ENCODE assay signal across 27 mouse cellular contexts in the genomic region with DNA sequence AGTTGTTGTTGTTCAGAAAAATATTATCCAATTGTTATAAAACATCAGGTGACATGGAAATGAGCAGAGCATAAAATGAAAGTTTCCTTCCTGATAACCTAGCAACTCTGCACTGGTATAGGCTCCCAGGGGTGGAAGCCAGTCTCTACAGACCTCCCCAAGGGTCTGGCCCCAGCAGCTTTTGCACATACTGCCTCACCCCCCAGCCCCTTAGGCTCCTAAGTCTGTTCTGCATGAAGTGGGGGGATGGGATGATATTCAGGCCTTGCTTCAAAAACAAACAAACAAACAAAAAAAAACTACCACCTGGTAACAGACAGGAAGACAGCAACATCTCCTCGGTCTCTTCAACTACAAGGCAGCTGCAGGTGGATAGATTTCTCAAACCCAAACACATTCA. TPM values are rescaled to one million over a fixed set of nuclear protein-coding genes. Genes with fewer than 3 reads are reported as not detected.
A peak's percentile ranks its signal among the peaks of the same experiment; 100 is the strongest.
DNase-seq lines count a peak whose midpoint lies in the region; TF ChIP-seq lines count a peak whose summit lies in the region.
"Had no signal": no experiment of that assay in that cellular context is flagged by ENCODE, and none has a peak within 500 bp of the region (broad histone marks: within the 10 kb centered on the region; RNA-seq: fewer than 3 reads in every experiment).

No protein-coding gene starts in this region.

- H3K4me3 ChIP-seq in testis, adult 2 months (ENCODE audit: control insufficient read depth, low read depth, low read length), result peak overlapping the region; percentile 46
- no peak overlapping the region for H3K4me3 ChIP-seq in forebrain, embryonic 10.5 days
- H3K4me3 ChIP-seq: embryonic facial prominence, embryonic 13.5 days; embryonic facial prominence, embryonic 15.5 days; erythroblast, embryonic 14.5 days; forebrain, embryonic 13.5 days; forebrain, embryonic 15.5 days had no signal

- H3K27ac ChIP-seq in testis, adult 2 months (ENCODE audit: control insufficient read depth, insufficient read depth, low read depth, low read length), result no peak overlapping the region
- H3K27ac ChIP-seq in forebrain, embryonic 10.5 days, result no peak overlapping the region
- H3K27ac ChIP-seq: embryonic facial prominence, embryonic 13.5 days; embryonic facial prominence, embryonic 15.5 days; forebrain, embryonic 13.5 days; forebrain, embryonic 15.5 days had no signal

- no peak for TF ChIP-seq POLR2A in testis, adult 2 months (IDR thresholded peaks at IDR 0.05; ENCODE audit: control insufficient read depth, low read depth, low read length)

- H3K9me3 ChIP-seq in forebrain, embryonic 10.5 days, result no peaks in the 10 kb centered on the region
- H3K9me3 ChIP-seq: embryonic facial prominence, embryonic 13.5 days; embryonic facial prominence, embryonic 15.5 days; forebrain, embryonic 13.5 days; forebrain, embryonic 15.5 days; G1E had no signal

- H3K27me3 ChIP-seq in testis, adult 2 months (ENCODE audit: control insufficient read depth, insufficient read depth, low read length), result no peaks in the 10 kb centered on the region
- no peaks in the 10 kb centered on the region for H3K27me3 ChIP-seq in forebrain, embryonic 10.5 days (ENCODE audit: poor library complexity, severe bottlenecking)
- H3K27me3 ChIP-seq: embryonic facial prominence, embryonic 15.5 days; forebrain, embryonic 13.5 days; forebrain, embryonic 15.5 days had no signal

- no peaks in the 10 kb centered on the region for H3K4me1 ChIP-seq in testis, adult 2 months (ENCODE audit: control insufficient read depth, insufficient read depth, low read length)
- H3K4me1 ChIP-seq in forebrain, embryonic 10.5 days, result no peaks in the 10 kb centered on the region
- H3K4me1 ChIP-seq: forebrain, embryonic 13.5 days; forebrain, embryonic 15.5 days had no signal

- DNase-seq in testis, postnatal 14 days (ENCODE audit: low spot score), result no peak
- DNase-seq in thymus, postnatal 10 days (ENCODE audit: low spot score in 2 of 2), result peak; percentile 40 to 47
- DNase-seq in thymus, postnatal 0 days (ENCODE audit: low spot score), result no peak
- DNase-seq in thymus, postnatal 4 days, result peak; percentile 54
- no peak for DNase-seq in forebrain, embryonic 10.5 days (ENCODE audit: extremely low spot score, low spot score)
- DNase-seq: adrenal gland, adult 8-10 months; adrenal gland, postnatal 14 days; adrenal gland, postnatal 36 days; B cell, adult 2 months; cerebellum, adult 11-12 months; cerebellum, adult 2 months; cerebellum, adult 9-10 months; cerebellum, postnatal 10 days; cerebellum, postnatal 25 days; embryo, embryonic 11 days; forebrain, postnatal 0 days had no signal

- 86% methylated on average over 1 of the region's 1 CpGs for WGBS in forebrain, embryonic 10.5 days

- no peak for TF ChIP-seq CTCF in testis, adult 2 months (IDR thresholded peaks at IDR 0.05; ENCODE audit: control insufficient read depth, insufficient read depth, insufficient replicate concordance, low read depth, low read length)

- H3K36me3 ChIP-seq in testis, adult 2 months (ENCODE audit: control insufficient read depth, insufficient read depth, low read length), result no peaks in the 10 kb centered on the region
- no peaks in the 10 kb centered on the region for H3K36me3 ChIP-seq in forebrain, embryonic 10.5 days (replicated peaks)
- H3K36me3 ChIP-seq: embryonic facial prominence, embryonic 13.5 days; embryonic facial prominence, embryonic 15.5 days; forebrain, embryonic 15.5 days; G1E had no signal

RNA-seq across cellular contexts. Expression of a gene that starts 7.1 kb away (rescaled TPM):
- polyA plus RNA-seq in testis, adult 2 months (2012; rRNA removed), result 0.02 and 0.04 TPM in 2 replicates
- polyA plus RNA-seq in thymus, postnatal 0 days (2015; fragmentation: Nextera tagmentation; extraction: Ambion mirVana), result 0.14 and 0.25 TPM in 2 replicates
- polyA plus RNA-seq in forebrain, embryonic 10.5 days (2016; fragmentation: Nextera tagmentation; extraction: Ambion mirVana), result not detected in 2 replicates
- polyA plus RNA-seq: activated CD4-positive, CD25-positive, alpha-beta regulatory T cell, adult 4 months; CD4-positive, CD25-positive, alpha-beta regulatory T cell, adult 4 months; cerebellum, adult 2 months; embryonic facial prominence, embryonic 11.5 days; embryonic facial prominence, embryonic 13.5 days; erythroblast, embryonic 14.5 days; forebrain, embryonic 11.5 days; forebrain, embryonic 13.5 days; G1E had no signal

RNA-seq across cellular contexts. Expression of a gene that starts 16.2 kb away (rescaled TPM):
- 11.3 and 11.8 TPM in 2 replicates for polyA plus RNA-seq in testis, adult 2 months (2012; rRNA removed)
- 55.9 and 56.2 TPM in 2 replicates for polyA plus RNA-seq in thymus, postnatal 0 days (2015; fragmentation: Nextera tagmentation; extraction: Ambion mirVana)
- polyA plus RNA-seq in forebrain, embryonic 10.5 days (2016; fragmentation: Nextera tagmentation; extraction: Ambion mirVana), result 57.1 and 59.0 TPM in 2 replicates

RNA-seq across cellular contexts. Expression of a gene that starts 29.4 kb away (rescaled TPM):
- 21.4 and 26.5 TPM in 2 replicates for polyA plus RNA-seq in testis, adult 2 months (2012; rRNA removed)
- polyA plus RNA-seq in thymus, postnatal 0 days (2015; fragmentation: Nextera tagmentation; extraction: Ambion mirVana), result 33.4 and 37.3 TPM in 2 replicates
- 101 and 103 TPM in 2 replicates for polyA plus RNA-seq in forebrain, embryonic 10.5 days (2016; fragmentation: Nextera tagmentation; extraction: Ambion mirVana)

RNA-seq across cellular contexts. Expression of a gene that starts 46.5 kb away (rescaled TPM):
- polyA plus RNA-seq in testis, adult 2 months (2012; rRNA removed), result 131 and 138 TPM in 2 replicates
- 0.53 and 0.57 TPM in 2 replicates for polyA plus RNA-seq in thymus, postnatal 0 days (2015; fragmentation: Nextera tagmentation; extraction: Ambion mirVana)
- polyA plus RNA-seq in forebrain, embryonic 10.5 days (2016; fragmentation: Nextera tagmentation; extraction: Ambion mirVana), result 0.07 and 0.09 TPM in 2 replicates
- polyA plus RNA-seq: embryonic facial prominence, embryonic 11.5 days; forebrain, embryonic 13.5 days had no signal

RNA-seq across cellular contexts. Expression of a gene that starts 46.6 kb away (rescaled TPM):
- 172 and 189 TPM in 2 replicates for polyA plus RNA-seq in testis, adult 2 months (2012; rRNA removed)
- polyA plus RNA-seq in thymus, postnatal 0 days (2015; fragmentation: Nextera tagmentation; extraction: Ambion mirVana), result 168 and 172 TPM in 2 replicates
- 155 TPM in 2 replicates for polyA plus RNA-seq in forebrain, embryonic 10.5 days (2016; fragmentation: Nextera tagmentation; extraction: Ambion mirVana)

Comparison
In these comparisons a context has a peak if more than half of its experiments do, and no peak if none do; other contexts are left out.
1. DNase-seq: peak in thymus, postnatal 10 days (2 of 2) and thymus, postnatal 4 days (single experiment); none in testis, postnatal 14 days (single experiment), thymus, postnatal 0 days (single experiment) and forebrain, embryonic 10.5 days (single experiment).